Mouse (Mus musculus): Measurements from ENCODE around the gene Txndc5.

The Txndc5 gene

GRCm38 (mm10) chr13:38526116-38526515 is 2.5 kb downstream of the Txndc5 start:
- DNase-seq (ENCODE audit: low read depth, low spot score): no peak

GRCm38 (mm10) chr13:38525261-38525660 is 3.4 kb downstream of the Txndc5 start:
- no peak for DNase-seq (ENCODE audit: low read depth, low spot score)

GRCm38 (mm10) chr13:38523231-38523630 is 5.4 kb downstream of the Txndc5 start:
- DNase-seq (ENCODE audit: low read depth, low spot score): no peak

- no peak for DNase-seq (ENCODE audit: low read depth, low spot score)
Observed at GRCm38 (mm10) chr13:38522056-38522654, 6.5 kb downstream of the Txndc5 start.

GRCm38 (mm10) chr13:38520299-38520698 is 8.3 kb downstream of the Txndc5 start:
- no peak for DNase-seq (ENCODE audit: low read depth, low spot score)

- no peak for DNase-seq (ENCODE audit: low read depth, low spot score)
Observed at GRCm38 (mm10) chr13:38516582-38516981, 12.0 kb downstream of the Txndc5 start.

- DNase-seq (ENCODE audit: low read depth, low spot score): no peak
Observed at GRCm38 (mm10) chr13:38515845-38516244, 12.8 kb downstream of the Txndc5 start.

GRCm38 (mm10) chr13:38515431-38515830 is 13.2 kb downstream of the Txndc5 start:
- no peak for DNase-seq (ENCODE audit: low read depth, low spot score)

GRCm38 (mm10) chr13:38513921-38514320 is 14.7 kb downstream of the Txndc5 start:
- DNase-seq (ENCODE audit: low read depth, low spot score): no peak

GRCm38 (mm10) chr13:38511979-38512378 is 16.6 kb downstream of the Txndc5 start:
- no peak for DNase-seq (ENCODE audit: low read depth, low spot score)

- no peak for DNase-seq (ENCODE audit: low read depth, low spot score)
Observed at GRCm38 (mm10) chr13:38509681-38510341, 18.8 kb downstream of the Txndc5 start.

GRCm38 (mm10) chr13:38506936-38507335 is 21.7 kb downstream of the Txndc5 start:
- no peak for DNase-seq (ENCODE audit: low read depth, low spot score)

- DNase-seq (ENCODE audit: low read depth, low spot score): peak; percentile 9
Observed at GRCm38 (mm10) chr13:38506320-38506719, 22.3 kb downstream of the Txndc5 start.

- DNase-seq (ENCODE audit: low read depth, low spot score): peak; percentile 72
Observed at GRCm38 (mm10) chr13:38503137-38503849, 25.3 kb downstream of the Txndc5 start.

- DNase-seq (ENCODE audit: low read depth, low spot score): peak; percentile 24
Observed at GRCm38 (mm10) chr13:38501314-38501713, 27.3 kb downstream of the Txndc5 start.

GRCm38 (mm10) chr13:38496715-38497114 is 31.9 kb downstream of the Txndc5 start:
- no peak for DNase-seq (ENCODE audit: low read depth, low spot score)

- no peak for DNase-seq (ENCODE audit: low read depth, low spot score)
Observed at GRCm38 (mm10) chr13:38486767-38487166, 41.9 kb downstream of the Txndc5 start.

- no peak for DNase-seq (ENCODE audit: low read depth, low spot score)
Observed at GRCm38 (mm10) chr13:38484701-38485100, 43.9 kb downstream of the Txndc5 start.

- no peak for DNase-seq (ENCODE audit: low read depth, low spot score)
Observed at GRCm38 (mm10) chr13:38481021-38481420, 47.6 kb downstream of the Txndc5 start.

GRCm38 (mm10) chr13:38476936-38477335 is 51.7 kb downstream of the Txndc5 start:
- no peak for DNase-seq (ENCODE audit: low read depth, low spot score)

GRCm38 (mm10) chr13:38473497-38473896 is 55.1 kb downstream of the Txndc5 start:
- no peak for DNase-seq (ENCODE audit: low read depth, low spot score)

GRCm38 (mm10) chr13:38472636-38473035 is 56.0 kb downstream of the Txndc5 start:
- no peak for DNase-seq (ENCODE audit: low read depth, low spot score)

- DNase-seq (ENCODE audit: low read depth, low spot score): no peak
Observed at GRCm38 (mm10) chr13:38470882-38471281, 57.7 kb downstream of the Txndc5 start.

Measured in CD4-positive helper T cell, adult 2 months (primary cell).